Mouse (Mus musculus): ENCODE data around the gene Olfr812.
"Not testable (repeated sequence)": the region's sequence is repeated elsewhere in the genome, so short reads cannot be mapped to it uniquely, and the experiment has no call there.

Gene Olfr812

GRCm38 (mm10) chr10:129845994-129846393, at the start of gene Olfr812:
Olfr812 (minus strand) TSS chr10:129846094.
- DNase-seq (ENCODE audit: low read depth) = no peak

- no peak for DNase-seq (ENCODE audit: low read depth)
These were observed 40.0 kb upstream of the Olfr812 start for GRCm38 (mm10) chr10:129885934-129886333.

- not testable (repeated sequence) for DNase-seq (ENCODE audit: low read depth)
These were observed 39.6 kb upstream of the Olfr812 start for GRCm38 (mm10) chr10:129885496-129885895.

DNA sequence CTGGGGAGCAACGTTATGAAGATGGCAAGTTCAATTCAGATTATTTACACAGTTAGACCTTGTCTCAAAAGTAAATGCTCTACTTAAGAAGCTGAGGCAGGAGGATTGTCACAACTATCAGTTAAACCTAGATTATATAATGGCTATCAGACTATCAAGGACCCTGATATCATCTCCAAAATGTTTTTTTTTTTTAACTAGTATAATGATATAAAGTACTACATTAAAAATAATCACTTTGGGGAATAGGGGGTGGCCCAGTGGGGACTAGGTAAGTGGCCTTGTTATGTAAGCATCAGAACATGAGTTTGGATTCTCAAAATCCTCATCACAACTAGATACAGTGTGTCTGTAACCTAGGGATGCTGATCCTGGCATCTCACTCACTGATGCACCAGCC, 33.9 kb upstream of the Olfr812 start, which contains the start of gene Olfr814:
Gene Olfr814, minus strand, starts transcription at position 101 of the 400 bp plus-strand sequence.
- not testable (repeated sequence) for DNase-seq (ENCODE audit: low read depth)

- no peak for DNase-seq (ENCODE audit: low read depth)
These were observed 9.2 kb upstream of the Olfr812 start, which contains the start of gene Olfr813 for GRCm38 (mm10) chr10:129855067-129855466. Olfr813 (plus strand) TSS chr10:129855367.

- no peak for DNase-seq (ENCODE audit: low read depth)
These were observed 1.4 kb upstream of the Olfr812 start for GRCm38 (mm10) chr10:129847343-129847742.

DNA sequence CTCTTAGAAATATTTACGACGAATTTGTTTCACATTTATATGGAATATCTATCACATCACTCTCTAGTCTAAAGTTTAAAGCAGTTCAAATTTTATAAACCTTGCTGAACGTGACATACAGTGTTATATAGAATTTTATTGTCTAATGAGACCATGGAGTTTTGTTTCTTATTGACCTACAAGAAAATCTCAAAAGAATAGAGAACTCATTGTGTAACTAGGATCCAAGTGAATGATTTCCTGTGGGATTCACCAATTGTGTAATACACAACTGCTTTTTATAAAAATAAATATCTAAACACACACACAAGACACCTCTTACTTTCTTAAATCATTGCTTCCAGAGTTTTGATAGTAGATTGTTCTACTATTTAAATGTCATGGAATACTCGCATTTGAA, 41.6 kb downstream of the Olfr812 start, which contains the start of gene Olfr811:
Gene Olfr811, minus strand, starts transcription at position 101 of the 400 bp plus-strand sequence.
- no peak for DNase-seq (ENCODE audit: low read depth)

DNA sequence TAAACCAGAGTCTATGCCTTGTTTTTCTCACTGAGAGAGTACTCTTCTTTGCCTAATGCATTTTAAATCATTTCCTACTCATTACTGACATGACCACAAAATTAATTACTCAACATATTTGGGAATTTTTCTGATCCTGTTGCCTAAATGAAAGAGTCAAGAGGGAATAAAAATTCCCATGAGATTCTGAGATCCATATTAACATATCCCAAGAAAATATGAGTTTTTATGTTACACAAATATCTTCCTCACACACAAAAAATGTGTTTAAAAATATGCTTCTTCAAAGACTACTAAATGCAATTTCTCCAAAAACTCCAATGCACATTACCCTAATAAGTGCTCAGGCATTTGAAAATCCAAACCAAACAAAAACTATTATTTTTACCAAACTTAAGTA, 51.1 kb downstream of the Olfr812 start, which contains the start of gene Olfr810:
Gene Olfr810, minus strand, starts transcription at position 101 of the 400 bp plus-strand sequence.
- no peak for DNase-seq (ENCODE audit: low read depth)
